Mouse (Mus musculus): Measurements from ENCODE around the gene Lmln. TPM values are rescaled to one million over a fixed set of nuclear protein-coding genes. Genes with fewer than 3 reads are reported as not detected.

Lmln gene
- polyA plus RNA-seq (2012; rRNA removed; ENCODE audit: low replicate concordance) = 0.46 and 1.8 TPM in 2 replicates

GRCm38 (mm10) chr16:33062024-33062681 is at the start of gene Lmln:
Gene Lmln (plus strand): TSS chr16:33062521.

GRCm38 (mm10) chr16:33056095-33056785 is 6.1 kb upstream of the Lmln start, which contains the start of the genes Iqcg and Rpl35a:
Gene Iqcg (minus strand): TSS chr16:33056218.
Gene Rpl35a (plus strand): TSS chr16:33056453.

Other genes starting within 250 kb of the Lmln start
- gene Fyttd1, start 185.0 kb upstream of the Lmln start, polyA plus RNA-seq (2012; rRNA removed; ENCODE audit: low replicate concordance) = 0.44 and 0.81 TPM in 2 replicates
- gene Rubcn, start 184.8 kb upstream of the Lmln start, polyA plus RNA-seq (2012; rRNA removed; ENCODE audit: low replicate concordance) = 25.5 and 28.2 TPM in 2 replicates
- gene Lrch3, start 148.4 kb upstream of the Lmln start, polyA plus RNA-seq (2012; rRNA removed; ENCODE audit: low replicate concordance) = 4.0 and 7.2 TPM in 2 replicates
- 0.22 and 1.3 TPM in 2 replicates for gene Iqcg, start 6.3 kb upstream of the Lmln start, polyA plus RNA-seq (2012; rRNA removed; ENCODE audit: low replicate concordance)
- 17.3 and 30.3 TPM in 2 replicates for gene Rpl35a, start 6.1 kb upstream of the Lmln start, polyA plus RNA-seq (2012; rRNA removed; ENCODE audit: low replicate concordance)
- 4.0 and 6.3 TPM in 2 replicates for gene Osbpl11, start 122.5 kb downstream of the Lmln start, polyA plus RNA-seq (2012; rRNA removed; ENCODE audit: low replicate concordance)
- 4.1 and 5.5 TPM in 2 replicates for gene Snx4, start 188.9 kb downstream of the Lmln start, polyA plus RNA-seq (2012; rRNA removed; ENCODE audit: low replicate concordance)

All from duodenum, adult 2 months (tissue).